Mouse (Mus musculus) heart, embryonic 13.5 days (tissue): Measurements from ENCODE around the gene Clpx. TPM values are rescaled to one million over a fixed set of nuclear protein-coding genes. Genes with fewer than 3 reads are reported as not detected.

Experiments used
- ATAC-seq: fragments of 200-750 bp; cut with Nextera tagmentation; 2 replicates; pipeline ENCODE4 v1.8.0; 2017; ENCODE audit warnings: moderate TSS enrichment; ENCODE audit not compliant: insufficient number of reproducible peaks, low FRiP score, low TSS enrichment; ENCODE audit errors: extremely low read depth
- H3K27ac ChIP-seq: fragments of 300-500 bp; sonication (generic); replicated peaks from 2 replicates; pipeline ENCODE4 v1.5.1; 2015; ENCODE audit warnings: moderate library complexity, mild to moderate bottlenecking, inconsistent platforms
- H3K27me3 ChIP-seq: fragments of 300-500 bp; sonication (generic); replicated peaks from 2 replicates; pipeline ENCODE4 v1.6.1; 2015; ENCODE audit warnings: mild to moderate bottlenecking, inconsistent platforms
- H3K36me3 ChIP-seq: fragments of 300-500 bp; sonication (generic); 2 replicates; pipeline ENCODE4 v1.6.1; 2015; ENCODE audit warnings: mild to moderate bottlenecking, inconsistent platforms
- H3K4me1 ChIP-seq: fragments of 300-500 bp; sonication (generic); 2 replicates; pipeline ENCODE4 v1.6.1; 2015; ENCODE audit warnings: inconsistent platforms
- H3K4me2 ChIP-seq: fragments of 300-500 bp; sonication (generic); 2 replicates; pipeline ENCODE4 v1.6.1; 2015; ENCODE audit warnings: inconsistent platforms, mild to moderate bottlenecking, moderate library complexity
- H3K4me3 ChIP-seq: fragments of 300-500 bp; sonication (generic); 2 replicates; pipeline ENCODE4 v1.5.1; 2015; ENCODE audit warnings: moderate library complexity, mild to moderate bottlenecking, inconsistent platforms
- H3K9ac ChIP-seq: fragments of 300-500 bp; sonication (generic); 2 replicates; pipeline ENCODE4 v1.6.1; 2015; ENCODE audit warnings: inconsistent platforms, mild to moderate bottlenecking, moderate library complexity
- H3K9me3 ChIP-seq: fragments of 300-500 bp; sonication (generic); 2 replicates; pipeline ENCODE4 v1.6.1; 2016; ENCODE audit warnings: inconsistent platforms
- WGBS: fragments of 180-500 bp; shearing (Covaris S2); methylation state at CpG from one replicate; pipeline ENCODE4 v1.1.7; 2015; ENCODE audit warnings: mixed read lengths; 5-methylcytosine and 5-hydroxymethylcytosine counted together
- polyA plus RNA-seq: library from polyadenylated mRNA; unstranded; fragments of >200 nt; fragmentation: Nextera tagmentation; extraction: Ambion mirVana; gene quantifications from 2 replicates; pipeline ENCODE4 v1.2.1, GENCODE M21; 2015

Gene Clpx
- polyA plus RNA-seq, 1 experiment from 2014 or later: 40.4 TPM

- Histone ChIP-seq H3K36me3 (peaks cover 25% of the 10 kb centered on the region), H3K9ac (no peak overlapping the region), H3K4me1 (peaks cover 9% of the 10 kb centered on the region), H3K4me3 (no peak overlapping the region), H3K27me3 (no peaks in the 10 kb centered on the region), H3K27ac (no peak overlapping the region), H3K4me2 (no peak overlapping the region), H3K9me3 (no peaks in the 10 kb centered on the region)
- ATAC-seq: no peak
- WGBS: 80% methylated on average over 9 of the region's 9 CpGs
Measured at GRCm38 (mm10) chr9:65375163-65375934, 81.3 kb downstream of the Clpx start.

Other genes starting within 250 kb of the Clpx start
- gene Igdcc4, start 192.8 kb upstream of the Clpx start, polyA plus RNA-seq: 10.4 and 11.0 TPM in 2 replicates
- gene Igdcc3, start 153.1 kb upstream of the Clpx start, polyA plus RNA-seq: 0.88 and 0.98 TPM in 2 replicates
- gene Parp16, start 98.9 kb upstream of the Clpx start, polyA plus RNA-seq: 4.5 and 5.1 TPM in 2 replicates
- 0.04 TPM in 1 of 2 replicates, not detected in the other for gene Cilp, start 29.1 kb upstream of the Clpx start, polyA plus RNA-seq
- gene Pdcd7, start 51.8 kb downstream of the Clpx start, polyA plus RNA-seq: 5.3 and 5.9 TPM in 2 replicates
- gene Ubap1l, start 66.8 kb downstream of the Clpx start, polyA plus RNA-seq: 0.34 TPM in 1 of 2 replicates, not detected in the other
- gene Kbtbd13, start 97.4 kb downstream of the Clpx start, polyA plus RNA-seq: 1.7 and 2.3 TPM in 2 replicates
- gene Rasl12, start 104.2 kb downstream of the Clpx start, polyA plus RNA-seq: 5.0 and 5.2 TPM in 2 replicates
- not detected in 2 replicates for gene Slc51b, start 128.7 kb downstream of the Clpx start, polyA plus RNA-seq
- 11.8 and 15.9 TPM in 2 replicates for gene Mtfmt, start 141.5 kb downstream of the Clpx start, polyA plus RNA-seq
- gene Spg21, start 166.7 kb downstream of the Clpx start, polyA plus RNA-seq: 55.4 and 62.2 TPM in 2 replicates
- gene Ankdd1a, start 225.9 kb downstream of the Clpx start, polyA plus RNA-seq: not detected in 2 replicates